Mouse (Mus musculus): ENCODE measurements at regions not wholly inside any gene's neighbourhood (a gene's known extent, or its start where the extent isn't known, plus 50 kb on each side); places are given as distances from the start of the nearest gene placed in this dataset.
"Not testable (repeated sequence)": the region's sequence is repeated elsewhere in the genome, so short reads cannot be mapped to it uniquely, and the experiment has no call there.

GRCm38 (mm10) chr13:3406236-3407017, 131.4 kb upstream of the Gdi2 start:
- peak; percentile 80 for TF ChIP-seq CTCF (conservative IDR thresholded peaks at IDR 0.05)
- not testable (repeated sequence) for H3K4me3 ChIP-seq, H3K27ac ChIP-seq
- peak; percentile 67 to 73 for DNase-seq (ENCODE audit: low spot score in 2 of 2)

GRCm38 (mm10) chr13:3410281-3410680, 127.6 kb upstream of the Gdi2 start:
- not testable (repeated sequence) for H3K4me3 ChIP-seq; DNase-seq (ENCODE audit: low spot score in 2 of 2)

GRCm38 (mm10) chr13:3417026-3417425, 120.8 kb upstream of the Gdi2 start:
- Histone ChIP-seq H3K4me3 (no peak overlapping the region), H3K27ac (no peak overlapping the region)
- DNase-seq (ENCODE audit: low spot score in 2 of 2), result no peak
- no peak for TF ChIP-seq CTCF (conservative IDR thresholded peaks at IDR 0.05)

More at GRCm38 (mm10) chr13:3410281-3410680, 127.6 kb upstream of the Gdi2 start:
- H3K27ac ChIP-seq, result not testable (repeated sequence)

GRCm38 (mm10) chr13:3455374-3455773, 82.5 kb upstream of the Gdi2 start:
- H3K4me3 ChIP-seq; DNase-seq (ENCODE audit: low spot score in 2 of 2); H3K27ac ChIP-seq: not testable (repeated sequence)

- DNase-seq (ENCODE audit: low spot score in 2 of 2), result no peak
- Histone ChIP-seq H3K4me3 (no peak overlapping the region), H3K27ac (no peak overlapping the region)
- TF ChIP-seq CTCF (conservative IDR thresholded peaks at IDR 0.05), result no peak
Observed at GRCm38 (mm10) chr13:3476884-3477283, 61.0 kb upstream of the Gdi2 start.

- TF ChIP-seq CTCF (conservative IDR thresholded peaks at IDR 0.05), result no peak
- DNase-seq (ENCODE audit: low spot score in 2 of 2), result peak; percentile 51 to 52
- H3K27ac ChIP-seq, result 0 out of 2 replicates have a peak overlapping the region, but pooled peaks have one; percentile 32
Observed at GRCm38 (mm10) chr13:3477997-3478728, 59.7 kb upstream of the Gdi2 start.

More at GRCm38 (mm10) chr13:3477997-3478728, 59.7 kb upstream of the Gdi2 start:
- H3K4me3 ChIP-seq, result peak overlapping the region; percentile 58
